Mouse (Mus musculus) right cerebral cortex, adult 18-20 months (tissue): ENCODE measurements at regions not wholly inside any gene's neighbourhood (a gene's known extent, or its start where the extent isn't known, plus 50 kb on each side); places are given as distances from the start of the nearest gene placed in this dataset.

Source experiments
- DNase-seq: peaks from one replicate; pipeline ENCODE4 v3.0.0; 2022; ENCODE audit warnings: mixed read lengths

GRCm38 (mm10) chr12:92291490-92291889, 442.5 kb upstream of the Sel1l start:
- DNase-seq, result no peak

- no peak for DNase-seq
Measured at GRCm38 (mm10) chr12:92285511-92285910, 436.6 kb upstream of the Sel1l start.

- no peak for DNase-seq
Measured at GRCm38 (mm10) chr12:92280470-92280869, 431.5 kb upstream of the Sel1l start.

GRCm38 (mm10) chr12:92251962-92252361, 403.0 kb upstream of the Sel1l start:
- no peak for DNase-seq

GRCm38 (mm10) chr12:92246790-92247451, 398.0 kb upstream of the Sel1l start:
- DNase-seq, result no peak

- peak; percentile 15 for DNase-seq
Measured at GRCm38 (mm10) chr12:92239956-92240699, 391.2 kb upstream of the Sel1l start.

- no peak for DNase-seq
Measured at GRCm38 (mm10) chr12:92233650-92234408, 384.9 kb upstream of the Sel1l start.

GRCm38 (mm10) chr12:92228585-92228984, 379.6 kb upstream of the Sel1l start:
- DNase-seq, result no peak

GRCm38 (mm10) chr12:92203351-92203750, 354.4 kb upstream of the Sel1l start:
- no peak for DNase-seq

- DNase-seq, result no peak
Measured at GRCm38 (mm10) chr12:92200602-92201001, 351.6 kb upstream of the Sel1l start.

- DNase-seq, result no peak
Measured at GRCm38 (mm10) chr12:92198738-92199477, 350.0 kb upstream of the Sel1l start.

- no peak for DNase-seq
Measured at GRCm38 (mm10) chr12:92193934-92194685, 345.2 kb upstream of the Sel1l start.

- DNase-seq, result no peak
Measured at GRCm38 (mm10) chr12:92193199-92193933, 344.4 kb upstream of the Sel1l start.

- DNase-seq, result no peak
Measured at GRCm38 (mm10) chr12:92189022-92189421, 340.1 kb upstream of the Sel1l start.

GRCm38 (mm10) chr12:92187133-92187482, 338.2 kb upstream of the Sel1l start:
- no peak for DNase-seq

GRCm38 (mm10) chr12:92186448-92187132, 337.6 kb upstream of the Sel1l start:
- DNase-seq, result no peak

GRCm38 (mm10) chr12:92179292-92179691, 330.3 kb upstream of the Sel1l start:
- DNase-seq, result no peak

GRCm38 (mm10) chr12:92156726-92157125, 307.8 kb upstream of the Sel1l start:
- DNase-seq, result no peak

- DNase-seq, result no peak
Measured at GRCm38 (mm10) chr12:92152922-92153235, 303.9 kb upstream of the Sel1l start.

- DNase-seq, result peak; percentile 48
Measured at GRCm38 (mm10) chr12:92152043-92152921, 303.3 kb upstream of the Sel1l start.
